Mouse (Mus musculus) ES-E14 (cell line): ENCODE results near the gene Crym.

Experiments
- CHD2 ChIP-seq: IDR thresholded peaks from 2 replicates; pipeline ENCODE4 v1.6.1; 2014; ENCODE audit warnings: mild to moderate bottlenecking, low read depth, low read length, inconsistent platforms
- HCFC1 ChIP-seq: IDR thresholded peaks from 2 replicates; pipeline ENCODE4 v1.6.1; 2012; ENCODE audit warnings: low read length, inconsistent platforms, borderline replicate concordance; ENCODE audit not compliant: insufficient read depth
- MAFK ChIP-seq: IDR thresholded peaks from 2 replicates; pipeline ENCODE4 v1.6.1; 2014; ENCODE audit warnings: mild to moderate bottlenecking, low read depth, low read length, inconsistent platforms; ENCODE audit not compliant: insufficient read depth
- ZC3H11A ChIP-seq: IDR thresholded peaks from 2 replicates; pipeline ENCODE4 v1.6.1; 2012; ENCODE audit warnings: low read depth, mild to moderate bottlenecking, inconsistent platforms, low read length, borderline replicate concordance
- ZNF384 ChIP-seq: IDR thresholded peaks from 2 replicates; pipeline ENCODE4 v1.6.1; 2012; ENCODE audit warnings: low read depth, low read length, inconsistent platforms

- no peak for TF ChIP-seq MAFK
- TF ChIP-seq HCFC1, result no peak
- no peak for TF ChIP-seq ZC3H11A
- TF ChIP-seq CHD2, result no peak
- no peak for TF ChIP-seq ZNF384
Measured at GRCm38 (mm10) chr7:120181401-120182230, 20.3 kb downstream of the Crym start.
